Comparison of ENCODE assay signal across 8 mouse cellular contexts in the genomic region with DNA sequence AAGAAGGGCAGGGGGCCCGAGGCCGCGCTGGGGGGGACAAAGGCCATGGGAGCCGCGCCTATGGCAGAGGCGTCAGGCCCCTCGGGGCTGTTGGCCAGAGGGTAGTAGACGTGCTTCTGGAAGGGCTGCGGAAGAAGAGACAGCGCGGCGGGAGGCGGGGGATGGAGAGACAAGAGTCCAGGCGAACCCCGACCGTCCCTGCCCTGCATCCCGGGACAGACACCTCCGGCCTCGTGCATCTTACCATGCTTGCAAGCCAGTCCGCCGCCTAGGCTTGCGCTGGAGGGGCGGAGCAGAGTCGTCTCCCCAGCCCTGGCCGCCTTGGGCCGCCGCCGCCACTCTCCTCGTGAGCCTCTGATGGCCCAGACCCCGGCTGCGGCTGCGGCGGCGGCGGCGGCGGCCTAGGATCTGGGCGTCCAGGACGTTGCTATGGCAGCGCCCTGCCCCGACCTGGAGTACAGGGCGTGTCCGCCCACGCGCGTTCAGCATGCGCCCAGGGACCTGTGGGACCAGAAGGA. TPM values are rescaled to one million over a fixed set of nuclear protein-coding genes. Genes with fewer than 3 reads are reported as not detected.
DNase-seq lines count a peak whose midpoint lies in the region; ATAC-seq and TF ChIP-seq lines count a peak whose summit lies in the region.

No protein-coding gene starts in this region.

- intact Hi-C loops in left cerebral cortex, postnatal 4 days (cut with DNase I), result no loop called here
- intact Hi-C loops in left cerebral cortex, postnatal 14 days (cut with DNase I), result no loop called here

- no peak overlapping the region for H3K27ac ChIP-seq in forebrain, embryonic 16.5 days (ENCODE audit: low read length)
- H3K27ac ChIP-seq in kidney, postnatal 0 days, result no peak overlapping the region
- H3K27ac ChIP-seq in testis, adult 2 months (ENCODE audit: control insufficient read depth, insufficient read depth, low read depth, low read length), result no peak overlapping the region

- peaks cover 47% of the 10 kb centered on the region for H3K4me1 ChIP-seq in forebrain, embryonic 16.5 days (replicated peaks; ENCODE audit: control insufficient read depth, insufficient read depth, low read length)
- H3K4me1 ChIP-seq in kidney, postnatal 0 days (replicated peaks; ENCODE audit: insufficient read depth, low read length), result peaks cover 6% of the 10 kb centered on the region
- peaks cover 18% of the 10 kb centered on the region for H3K4me1 ChIP-seq in testis, adult 2 months (ENCODE audit: control insufficient read depth, insufficient read depth, low read length)

- WGBS in forebrain, embryonic 16.5 days, result under 1% methylated on average over 41 of the region's 47 CpGs
- under 1% methylated on average over 47 of the region's 47 CpGs for WGBS in kidney, postnatal 0 days

- DNase-seq in left cerebral cortex, postnatal 4 days, result peak; percentile 37
- DNase-seq in left cerebral cortex, postnatal 14 days (ENCODE audit: low spot score in 2 of 2), result no peak
- DNase-seq in cerebellum, adult 18-20 months, result peak; percentile 49 to 53
- peak; percentile 47 for DNase-seq in kidney, postnatal 0 days (ENCODE audit: low spot score)
- no peak for DNase-seq in thymus, adult 18-20 months

- peak overlapping the region; percentile 67 for H3K9ac ChIP-seq in forebrain, embryonic 16.5 days (replicated peaks; ENCODE audit: low read depth, low read length)
- peak overlapping the region; percentile 41 for H3K9ac ChIP-seq in kidney, postnatal 0 days (ENCODE audit: low read depth, low read length)

- 0 out of 2 replicates have a peak, but pooled peaks have one; percentile 8 for TF ChIP-seq POLR2A in testis, adult 2 months (IDR thresholded peaks at IDR 0.05; ENCODE audit: control insufficient read depth, low read depth, low read length)

- H3K9me3 ChIP-seq in forebrain, embryonic 16.5 days (ENCODE audit: control insufficient read depth, low read length), result no peaks in the 10 kb centered on the region
- H3K9me3 ChIP-seq in kidney, postnatal 0 days (replicated peaks; ENCODE audit: low read length), result no peaks in the 10 kb centered on the region

- H3K27me3 ChIP-seq in forebrain, embryonic 16.5 days (replicated peaks; ENCODE audit: control insufficient read depth, insufficient read depth, low read length), result no peaks in the 10 kb centered on the region
- no peaks in the 10 kb centered on the region for H3K27me3 ChIP-seq in kidney, postnatal 0 days (ENCODE audit: insufficient read depth, low read length)
- peaks cover 3% of the 10 kb centered on the region; the same call in 1 of the 2 replicates for H3K27me3 ChIP-seq in testis, adult 2 months (ENCODE audit: control insufficient read depth, insufficient read depth, low read length)

- H3K36me3 ChIP-seq in forebrain, embryonic 16.5 days (ENCODE audit: control insufficient read depth, insufficient read depth), result peaks cover 2% of the 10 kb centered on the region; the same call in 1 of the 2 replicates
- 0 out of 2 replicates have a peak, but pooled peaks cover 3% of the 10 kb centered on the region for H3K36me3 ChIP-seq in kidney, postnatal 0 days (ENCODE audit: insufficient read depth, low read length)
- no peaks in the 10 kb centered on the region for H3K36me3 ChIP-seq in testis, adult 2 months (ENCODE audit: control insufficient read depth, insufficient read depth, low read length)

- peak overlapping the region; percentile 90 for H3K4me2 ChIP-seq in forebrain, embryonic 16.5 days (ENCODE audit: low read length)
- H3K4me2 ChIP-seq in kidney, postnatal 0 days (ENCODE audit: low read length), result peak overlapping the region; percentile 67

- H3K4me3 ChIP-seq in forebrain, embryonic 16.5 days (replicated peaks; ENCODE audit: low read length), result peak overlapping the region; percentile 48
- H3K4me3 ChIP-seq in kidney, postnatal 0 days (replicated peaks; ENCODE audit: low read depth, low read length), result peak overlapping the region; percentile 29
- peak overlapping the region; percentile 88 for H3K4me3 ChIP-seq in testis, adult 2 months (ENCODE audit: control insufficient read depth, low read depth, low read length)

- peak; percentile 8; the same call in 1 of the 2 replicates for ATAC-seq in forebrain, embryonic 16.5 days
- peak; percentile 53 for ATAC-seq in kidney, postnatal 0 days (replicated peaks; ENCODE audit: low FRiP score, low read depth)
- ATAC-seq in megakaryocyte, adult 5-6 weeks (ENCODE audit: poor library complexity, severe bottlenecking), result peak; percentile 17; the same call in 1 of the 2 replicates

- TF ChIP-seq CTCF in kidney, postnatal 0 days (IDR thresholded peaks at IDR 0.05; ENCODE audit: low read depth), result no peak; the same call in 1 of the 2 replicates
- TF ChIP-seq CTCF in testis, adult 2 months (IDR thresholded peaks at IDR 0.05; ENCODE audit: control insufficient read depth, insufficient read depth, insufficient replicate concordance, low read depth, low read length), result no peak

RNA-seq across cellular contexts. Expression of a gene that starts 2.5 kb away (rescaled TPM):
- total RNA-seq in left cerebral cortex, postnatal 4 days (2021), result 100 to 1,000 TPM; 180 to 196 TPM
- total RNA-seq in left cerebral cortex, postnatal 14 days (2021), result 100 to 1,000 TPM in 1 of 2 experiments, 10 to 100 TPM in 1; 98.8 to 100 TPM
- polyA plus RNA-seq in forebrain, embryonic 16.5 days (2015; fragmentation: Nextera tagmentation; extraction: Ambion mirVana), result 42.3 and 46.7 TPM in 2 replicates
- polyA plus RNA-seq in kidney, postnatal 0 days (2015; fragmentation: Nextera tagmentation; extraction: Ambion mirVana), result 10.3 and 10.7 TPM in 2 replicates
- total RNA-seq in megakaryocyte, adult 5-6 weeks (2015), result 0.02 and 0.36 TPM in 2 replicates
- 0.04 and 0.61 TPM in 2 replicates for total RNA-seq in megakaryocyte, adult 5-6 weeks (2017)
- polyA plus RNA-seq in testis, adult 2 months (2012; rRNA removed), result 72.9 and 82.4 TPM in 2 replicates

RNA-seq across cellular contexts. Expression of a gene that starts 15.1 kb away (rescaled TPM):
- 10 to 100 TPM; 22.5 to 25.5 TPM for total RNA-seq in left cerebral cortex, postnatal 4 days (2021)
- 10 to 100 TPM; 31.9 to 35.4 TPM for total RNA-seq in left cerebral cortex, postnatal 14 days (2021)
- 19.4 and 23.5 TPM in 2 replicates for polyA plus RNA-seq in forebrain, embryonic 16.5 days (2015; fragmentation: Nextera tagmentation; extraction: Ambion mirVana)
- polyA plus RNA-seq in kidney, postnatal 0 days (2015; fragmentation: Nextera tagmentation; extraction: Ambion mirVana), result 43.1 and 46.3 TPM in 2 replicates
- total RNA-seq in megakaryocyte, adult 5-6 weeks (2015), result 42.9 and 43.6 TPM in 2 replicates
- 72.4 and 74.1 TPM in 2 replicates for total RNA-seq in megakaryocyte, adult 5-6 weeks (2017)
- 10.9 and 14.9 TPM in 2 replicates for polyA plus RNA-seq in testis, adult 2 months (2012; rRNA removed)

Comparison
In these comparisons a context has a peak if more than half of its experiments do, and no peak if none do; other contexts are left out.
1. DNase-seq: peak in left cerebral cortex, postnatal 4 days (single experiment), cerebellum, adult 18-20 months (2 of 2) and kidney, postnatal 0 days (single experiment); none in left cerebral cortex, postnatal 14 days (0 of 2) and thymus, adult 18-20 months (0 of 2).
2. H3K4me3 ChIP-seq: peak in every context shown above with its lines; median percentile 88 in testis, adult 2 months; 48 in forebrain, embryonic 16.5 days; 29 in kidney, postnatal 0 days.
3. RNA of a gene that starts 2.5 kb away (total RNA-seq): 180 to 196 TPM in left cerebral cortex, postnatal 4 days and 98.8 to 100 TPM in left cerebral cortex, postnatal 14 days; 0.02 to 0.61 TPM in megakaryocyte, adult 5-6 weeks; every median in the first group is over 10 times any median in the second.
4. Peak in every context shown above with its lines, with median percentiles within 50 percentile points of each other: ATAC-seq.